Mouse (Mus musculus) embryo, embryonic 11 days (tissue): ENCODE data around the gene Sptlc2.
A peak's percentile ranks its signal among the peaks of the same experiment; 100 is the strongest.

Experiments
- DNase-seq: peaks from one replicate; pipeline ENCODE4 v3.0.0-alpha.2; 2015

The Sptlc2 gene

GRCm38 (mm10) chr12:87394316-87394715, 6.2 kb upstream of the Sptlc2 start:
- no peak for DNase-seq

GRCm38 (mm10) chr12:87393447-87394145, 5.4 kb upstream of the Sptlc2 start:
- no peak for DNase-seq

DNA sequence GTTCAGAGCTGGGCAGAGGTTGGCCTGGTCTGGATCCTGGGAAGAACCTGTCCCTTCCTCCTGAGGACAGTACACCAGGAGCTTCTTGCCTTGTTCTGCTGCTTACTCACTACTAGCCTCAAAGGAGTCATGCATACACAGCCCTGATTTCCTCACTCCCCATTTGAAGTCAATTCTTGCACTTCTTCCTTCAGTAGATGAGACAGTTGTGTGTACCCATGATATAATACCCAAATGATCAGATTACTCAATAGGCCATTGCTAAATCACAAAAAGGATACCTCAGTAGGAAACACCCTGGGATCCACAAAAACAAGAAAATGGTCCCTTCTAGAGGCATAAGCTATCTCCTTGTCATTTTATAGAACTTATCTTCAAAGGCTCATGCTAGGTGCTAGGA, 3.2 kb upstream of the Sptlc2 start:
- no peak for DNase-seq

DNA sequence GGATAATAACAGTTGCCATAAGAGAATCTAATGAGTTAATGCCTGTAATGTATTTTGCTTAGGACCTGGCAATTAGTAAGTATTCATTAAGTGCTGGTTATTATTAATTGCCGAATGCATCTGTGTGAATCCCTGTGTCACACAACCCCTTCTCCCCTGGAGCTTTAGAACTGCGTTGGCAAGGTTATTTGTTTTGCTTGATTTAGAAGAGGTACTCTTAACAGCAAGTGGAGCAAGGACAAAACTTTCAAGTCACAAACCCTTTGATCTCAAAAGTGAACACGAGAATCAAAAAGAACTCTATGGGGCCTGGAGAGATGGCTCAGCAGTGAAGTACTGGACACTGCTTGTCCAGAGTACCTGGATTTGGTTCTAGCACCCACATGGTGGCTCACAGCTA, 1.1 kb upstream of the Sptlc2 start:
- no peak for DNase-seq

- peak; percentile 26 for DNase-seq
Measured at GRCm38 (mm10) chr12:87387171-87388121, 709 bp downstream of the Sptlc2 start.

- DNase-seq, result no peak
Measured at GRCm38 (mm10) chr12:87385051-87385450, 3.1 kb downstream of the Sptlc2 start.

DNA sequence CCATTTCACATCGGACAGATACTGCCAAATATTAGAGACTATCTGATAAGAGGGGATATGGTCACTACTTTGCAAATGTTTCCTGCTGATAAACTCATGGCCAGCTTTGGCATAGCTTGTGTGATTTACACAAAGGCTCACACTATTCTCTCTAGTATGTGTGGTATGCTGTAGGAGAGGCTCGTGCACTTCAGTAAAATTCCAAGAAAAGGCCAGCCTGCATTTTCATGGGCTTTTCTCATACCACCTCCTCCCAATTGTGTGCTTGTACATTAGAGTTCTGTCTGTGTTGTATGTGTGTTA, 6.8 kb downstream of the Sptlc2 start:
- no peak for DNase-seq

GRCm38 (mm10) chr12:87380586-87381379, 7.4 kb downstream of the Sptlc2 start:
- no peak for DNase-seq

- DNase-seq, result no peak
Measured at GRCm38 (mm10) chr12:87379496-87379895, 8.7 kb downstream of the Sptlc2 start.

DNA sequence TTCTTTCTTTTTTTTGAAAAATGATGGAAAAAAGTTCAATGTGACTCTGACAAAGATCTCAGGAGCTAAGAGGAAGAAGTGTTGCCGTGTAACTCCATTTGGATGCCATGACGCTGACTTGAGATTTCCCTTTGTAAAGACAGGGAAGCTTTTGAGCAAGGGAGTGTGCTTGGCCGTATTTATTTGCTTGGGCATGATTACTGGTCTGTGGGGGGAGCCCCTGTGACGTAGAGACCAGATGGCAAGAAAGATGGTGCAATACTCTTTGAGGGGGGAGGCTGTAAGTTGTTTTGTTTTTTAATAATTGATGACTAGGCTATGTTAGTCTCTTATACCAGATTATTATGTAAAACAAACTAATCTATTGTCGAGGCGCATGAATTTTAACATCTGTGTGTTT, 14.0 kb downstream of the Sptlc2 start:
- no peak for DNase-seq

DNA sequence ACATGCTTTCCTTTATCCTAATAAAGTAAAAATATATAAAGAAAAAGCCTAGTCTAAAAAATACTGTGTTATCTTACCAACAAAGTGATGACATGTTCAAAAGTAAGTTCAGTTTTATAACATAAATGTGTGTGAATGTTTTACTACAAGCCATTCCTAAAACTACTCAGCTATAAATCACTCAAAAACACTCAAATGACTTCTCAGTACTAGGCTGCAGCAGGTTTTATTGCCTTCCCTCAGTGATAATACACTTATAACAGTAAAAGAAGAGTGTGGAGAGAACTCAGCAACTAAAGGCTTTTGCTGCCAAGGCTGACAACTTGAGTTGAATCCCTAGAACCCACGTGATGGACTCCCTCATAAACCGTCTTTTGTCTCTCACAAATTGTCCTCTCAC, 18.8 kb downstream of the Sptlc2 start:
- no peak for DNase-seq

GRCm38 (mm10) chr12:87368092-87368491, 20.1 kb downstream of the Sptlc2 start:
- no peak for DNase-seq

- no peak for DNase-seq
Measured at GRCm38 (mm10) chr12:87365676-87366075, 22.5 kb downstream of the Sptlc2 start.

- no peak for DNase-seq
Measured at GRCm38 (mm10) chr12:87362111-87362510, 26.0 kb downstream of the Sptlc2 start.

GRCm38 (mm10) chr12:87348029-87348428, 40.1 kb downstream of the Sptlc2 start:
- no peak for DNase-seq

GRCm38 (mm10) chr12:87347511-87347910, 40.6 kb downstream of the Sptlc2 start:
- no peak for DNase-seq

DNA sequence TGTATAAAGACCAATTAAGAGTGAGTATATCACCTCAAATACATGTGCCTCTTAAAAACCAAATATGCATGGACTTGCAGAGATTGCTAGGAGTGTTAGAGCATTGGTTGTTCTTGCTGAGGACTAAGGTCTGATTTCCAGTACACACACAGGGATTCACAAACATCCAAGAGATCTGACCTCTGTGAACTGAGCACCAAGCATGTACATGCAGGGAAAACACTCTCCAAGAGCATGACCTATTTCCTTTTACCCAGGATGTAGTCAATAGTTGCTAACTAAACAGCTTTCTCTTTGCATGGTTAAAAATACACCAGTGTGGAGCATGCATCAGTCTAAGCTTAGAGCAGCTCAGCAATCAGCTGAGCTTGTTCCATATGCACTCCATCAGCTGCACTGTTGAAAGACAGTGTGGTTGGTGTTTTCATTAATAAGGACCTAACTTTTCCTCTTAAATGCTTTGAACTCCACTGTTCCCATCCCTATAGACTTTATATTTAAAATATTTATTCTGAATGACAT, 45.0 kb downstream of the Sptlc2 start:
- no peak for DNase-seq

GRCm38 (mm10) chr12:87338082-87338481, 50.1 kb downstream of the Sptlc2 start:
- DNase-seq, result no peak

GRCm38 (mm10) chr12:87334886-87335285, 53.3 kb downstream of the Sptlc2 start:
- DNase-seq, result peak; percentile 35

DNA sequence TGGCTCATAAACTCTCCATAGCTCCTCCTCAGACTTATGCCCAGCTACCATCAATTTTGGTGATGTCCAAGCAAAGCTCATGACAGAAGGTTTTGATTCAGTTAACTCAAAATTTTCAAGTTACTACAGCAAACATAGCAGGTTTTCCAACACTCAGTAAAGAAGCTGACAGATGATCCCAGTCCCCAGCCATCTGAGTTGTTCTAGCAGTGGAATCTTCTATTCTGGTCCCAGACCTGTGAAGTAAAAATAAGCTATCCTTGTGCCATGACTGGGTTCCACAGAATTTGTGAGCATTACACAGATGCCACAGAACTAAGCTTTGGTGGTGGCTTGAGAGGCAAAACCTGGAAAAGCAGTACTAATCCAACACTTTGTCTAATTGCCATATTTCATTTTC, 54.4 kb downstream of the Sptlc2 start:
- no peak for DNase-seq

DNA sequence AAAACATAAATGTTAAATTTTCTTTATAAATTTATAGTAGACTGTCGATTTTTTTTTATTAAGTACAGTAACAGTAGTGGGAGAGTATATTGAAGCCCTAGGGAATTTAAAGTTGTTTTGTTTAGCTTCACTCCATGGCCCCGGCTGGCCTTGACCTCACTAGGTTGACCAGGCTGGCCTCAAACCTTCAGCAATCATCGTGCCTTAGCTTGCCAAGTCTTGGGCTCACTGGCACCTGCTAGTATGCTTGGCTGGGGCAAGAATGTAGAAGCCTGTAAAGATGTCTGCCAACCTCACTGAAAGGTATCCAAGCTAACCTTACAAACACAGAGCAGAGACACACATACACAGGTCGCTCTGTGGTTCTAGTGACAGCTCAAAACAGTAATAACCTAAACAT, 55.6 kb downstream of the Sptlc2 start:
- no peak for DNase-seq

GRCm38 (mm10) chr12:87331908-87332307, 56.2 kb downstream of the Sptlc2 start:
- no peak for DNase-seq

DNA sequence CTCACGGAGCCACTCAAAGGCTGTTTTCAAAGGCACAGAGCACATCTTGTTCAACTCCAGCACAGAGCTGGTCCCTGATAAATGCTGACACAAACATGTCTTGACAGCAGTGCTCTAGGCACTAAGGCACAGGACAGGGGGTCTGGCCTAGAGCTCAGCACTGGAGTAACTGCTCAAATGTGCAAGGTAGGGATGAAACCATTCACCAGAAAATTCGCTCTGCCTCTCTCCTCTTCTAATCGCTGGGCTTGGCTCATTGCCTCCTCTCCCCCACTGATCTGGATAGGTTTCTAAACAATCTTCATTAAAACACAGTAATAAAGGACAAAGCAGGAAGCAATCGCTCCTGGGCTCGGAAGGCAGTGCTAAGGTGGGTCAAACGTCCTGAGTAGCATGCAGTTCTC, 57.1 kb downstream of the Sptlc2 start:
- DNase-seq, result peak; percentile 6
